Mouse (Mus musculus): ENCODE results near the gene Adamts14. TPM values are rescaled to one million over a fixed set of nuclear protein-coding genes. Genes with fewer than 3 reads are reported as not detected.

Adamts14 gene
- polyA plus RNA-seq, 1 experiment from 2014 or later, result 0.31 TPM

- ATAC-seq (ENCODE audit: low FRiP score) (no peak), DNase-seq (ENCODE audit: low spot score, missing footprints) (no peak)
- no peak overlapping the region for H3K9ac ChIP-seq (ENCODE audit: low read length)
- H3K27me3 ChIP-seq (ENCODE audit: control insufficient read depth, insufficient read depth, low read length), result no peaks in the 10 kb centered on the region
- no peak overlapping the region for H3K4me3 ChIP-seq (ENCODE audit: low read depth, low read length)
- H3K4me1 ChIP-seq (ENCODE audit: control insufficient read depth, insufficient read depth, low read length), result no peaks in the 10 kb centered on the region
- 81% methylated on average over 3 of the region's 3 CpGs for WGBS
- H3K27ac ChIP-seq (ENCODE audit: low read depth, low read length), result no peak overlapping the region
- no peaks in the 10 kb centered on the region for H3K36me3 ChIP-seq (ENCODE audit: control insufficient read depth, insufficient read depth, low read length)
- H3K9me3 ChIP-seq (ENCODE audit: control insufficient read depth, low read length), result no peaks in the 10 kb centered on the region
- H3K4me2 ChIP-seq, result no peak overlapping the region
These were observed 117.6 kb downstream of the Adamts14 start for GRCm38 (mm10) chr10:61155611-61156010.

GRCm38 (mm10) chr10:61152131-61152530 is 121.1 kb downstream of the Adamts14 start:
- no peaks in the 10 kb centered on the region for H3K4me1 ChIP-seq (ENCODE audit: control insufficient read depth, insufficient read depth, low read length)
- no peaks in the 10 kb centered on the region for H3K9me3 ChIP-seq (ENCODE audit: control insufficient read depth, low read length)
- DNase-seq (ENCODE audit: low spot score, missing footprints) (no peak), ATAC-seq (ENCODE audit: low FRiP score) (no peak)
- H3K27me3 ChIP-seq (ENCODE audit: control insufficient read depth, insufficient read depth, low read length), result no peaks in the 10 kb centered on the region
- H3K4me3 ChIP-seq (ENCODE audit: low read depth, low read length), result no peak overlapping the region
- H3K27ac ChIP-seq (ENCODE audit: low read depth, low read length), result no peak overlapping the region
- H3K36me3 ChIP-seq (ENCODE audit: control insufficient read depth, insufficient read depth, low read length), result no peaks in the 10 kb centered on the region
- H3K9ac ChIP-seq (ENCODE audit: low read length), result no peak overlapping the region
- H3K4me2 ChIP-seq, result no peak overlapping the region

DNA sequence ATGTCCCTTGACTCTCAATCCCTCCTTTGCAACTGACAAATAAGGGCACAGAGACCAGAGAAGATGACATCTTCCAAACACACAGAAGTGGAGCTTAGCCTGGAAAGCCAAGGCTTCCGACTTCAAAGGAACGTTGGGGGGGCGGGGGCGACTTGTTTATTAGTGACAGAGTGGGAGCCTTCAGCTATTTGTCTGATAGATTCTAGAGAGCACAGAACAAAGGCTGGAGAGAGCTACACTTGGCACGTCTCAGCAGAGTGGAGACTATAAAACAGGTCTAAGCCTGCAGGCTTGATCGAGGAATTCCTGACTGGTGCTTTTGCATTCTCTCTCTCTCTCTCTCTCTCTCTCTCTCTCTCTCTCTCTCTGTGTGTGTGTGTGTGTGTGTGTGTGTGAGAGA is 122.6 kb downstream of the Adamts14 start:
- Histone ChIP-seq H3K36me3 (ENCODE audit: control insufficient read depth, insufficient read depth, low read length) (no peaks in the 10 kb centered on the region), H3K9me3 (ENCODE audit: control insufficient read depth, low read length) (no peaks in the 10 kb centered on the region), H3K27ac (ENCODE audit: low read depth, low read length) (no peak overlapping the region), H3K27me3 (ENCODE audit: control insufficient read depth, insufficient read depth, low read length) (no peaks in the 10 kb centered on the region), H3K9ac (ENCODE audit: low read length) (no peak overlapping the region), H3K4me1 (ENCODE audit: control insufficient read depth, insufficient read depth, low read length) (peaks cover 2% of the 10 kb centered on the region), H3K4me2 (no peak overlapping the region), H3K4me3 (ENCODE audit: low read depth, low read length) (no peak overlapping the region)
- 62% methylated on average over 6 of the region's 6 CpGs for WGBS
- ATAC-seq (ENCODE audit: low FRiP score) (no peak), DNase-seq (ENCODE audit: low spot score, missing footprints) (peak; percentile 49)

GRCm38 (mm10) chr10:61149476-61149875 is 123.8 kb downstream of the Adamts14 start:
- Histone ChIP-seq H3K4me1 (ENCODE audit: control insufficient read depth, insufficient read depth, low read length) (peaks cover 5% of the 10 kb centered on the region), H3K9me3 (ENCODE audit: control insufficient read depth, low read length) (no peaks in the 10 kb centered on the region), H3K9ac (ENCODE audit: low read length) (no peak overlapping the region), H3K4me3 (ENCODE audit: low read depth, low read length) (no peak overlapping the region), H3K27ac (ENCODE audit: low read depth, low read length) (no peak overlapping the region), H3K27me3 (ENCODE audit: control insufficient read depth, insufficient read depth, low read length) (no peaks in the 10 kb centered on the region), H3K4me2 (no peak overlapping the region), H3K36me3 (ENCODE audit: control insufficient read depth, insufficient read depth, low read length) (no peaks in the 10 kb centered on the region)
- 83% methylated on average over 3 of the region's 3 CpGs for WGBS
- ATAC-seq (ENCODE audit: low FRiP score) (no peak), DNase-seq (ENCODE audit: low spot score, missing footprints) (no peak)

DNA sequence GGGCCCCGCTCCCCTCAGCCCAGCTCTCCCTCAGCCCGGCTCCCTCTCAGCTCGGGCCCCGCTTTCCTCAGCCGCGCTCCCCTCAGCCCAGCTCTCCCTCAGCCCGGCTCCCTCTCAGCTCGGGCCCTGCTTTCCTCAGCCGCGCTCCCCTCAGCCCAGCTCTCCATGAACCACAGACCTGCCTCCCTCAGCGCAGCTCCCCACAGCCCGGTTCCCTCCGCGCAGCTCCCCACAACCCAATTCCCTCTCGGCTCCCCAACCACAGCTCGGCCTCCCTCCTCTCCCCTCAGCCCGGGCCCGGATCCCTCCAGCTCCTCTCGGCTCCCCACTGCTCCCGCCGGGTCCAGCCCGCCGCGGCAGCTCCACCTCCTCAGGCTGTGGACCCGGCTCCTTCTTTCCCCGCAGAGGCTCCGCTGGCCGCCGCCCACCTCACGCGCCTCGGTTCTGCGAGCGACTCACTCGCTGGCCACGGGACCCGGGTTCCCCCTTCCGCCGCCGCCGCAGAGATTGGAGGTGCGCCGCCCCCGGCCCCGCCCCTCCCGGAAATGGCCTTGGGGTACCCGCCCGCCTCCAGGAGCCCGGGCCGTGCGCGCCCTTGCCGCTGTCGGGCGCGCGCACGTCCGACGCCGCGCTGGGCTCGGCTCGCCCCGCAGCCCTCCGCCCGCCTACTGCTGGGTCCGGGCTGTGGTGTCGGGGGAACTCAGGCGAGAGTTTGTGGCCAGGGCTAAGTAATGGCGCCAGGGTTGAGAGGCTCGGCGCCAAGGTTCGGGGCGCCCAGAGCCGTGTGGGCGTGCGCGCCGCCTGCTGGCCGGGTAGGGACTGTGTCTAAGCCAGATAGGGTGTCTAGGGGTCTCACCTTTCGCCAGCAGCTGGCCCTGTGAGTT is 125.8 kb downstream of the Adamts14 start, which contains the start of gene Sgpl1:
TSS of gene Sgpl1 (minus strand) at position 547 of the 884 bp plus-strand sequence.
- H3K4me1 ChIP-seq (ENCODE audit: control insufficient read depth, insufficient read depth, low read length), result peaks cover 5% of the 10 kb centered on the region
- H3K27me3 ChIP-seq (ENCODE audit: control insufficient read depth, insufficient read depth, low read length), result no peaks in the 10 kb centered on the region
- no peaks in the 10 kb centered on the region for H3K36me3 ChIP-seq (ENCODE audit: control insufficient read depth, insufficient read depth, low read length)
- peak within 1 kb of the TSS; percentile 78 for H3K27ac ChIP-seq (ENCODE audit: low read depth, low read length)
- peak within 1 kb of the TSS; percentile 81 for H3K4me2 ChIP-seq
- peak within 1 kb of the TSS; percentile 73 for H3K4me3 ChIP-seq (ENCODE audit: low read depth, low read length)
- no peaks in the 10 kb centered on the region for H3K9me3 ChIP-seq (ENCODE audit: control insufficient read depth, low read length)
- H3K9ac ChIP-seq (ENCODE audit: low read length), result peak within 1 kb of the TSS; percentile 79
- WGBS, result under 1% methylated on average over 82 of the region's 82 CpGs
- ATAC-seq (ENCODE audit: low FRiP score) (peak; percentile 87), DNase-seq (ENCODE audit: low spot score, missing footprints) (peak; percentile 99)

Other genes starting within 250 kb of the Adamts14 start
- gene Pcbd1, start 184.1 kb downstream of the Adamts14 start, polyA plus RNA-seq (2014; fragmentation: Nextera tagmentation; extraction: Ambion mirVana), result 29.9 and 31.0 TPM in 2 replicates
- 78.0 and 80.7 TPM in 2 replicates for gene Sgpl1, start 125.7 kb downstream of the Adamts14 start, polyA plus RNA-seq (2014; fragmentation: Nextera tagmentation; extraction: Ambion mirVana)
- not detected in 2 replicates for gene Tbata, start 101.5 kb downstream of the Adamts14 start, polyA plus RNA-seq (2014; fragmentation: Nextera tagmentation; extraction: Ambion mirVana)
- 0.07 TPM in 1 of 2 replicates, not detected in the other for gene Prf1, start 24.4 kb upstream of the Adamts14 start, polyA plus RNA-seq (2014; fragmentation: Nextera tagmentation; extraction: Ambion mirVana)
- gene Pald1, start 110.1 kb upstream of the Adamts14 start, polyA plus RNA-seq (2014; fragmentation: Nextera tagmentation; extraction: Ambion mirVana), result 15.3 and 17.3 TPM in 2 replicates
- 0.10 TPM in 1 of 2 replicates, not detected in the other for gene Nodal, start 144.5 kb upstream of the Adamts14 start, polyA plus RNA-seq (2014; fragmentation: Nextera tagmentation; extraction: Ambion mirVana)
- gene Eif4ebp2, start 179.2 kb upstream of the Adamts14 start, polyA plus RNA-seq (2014; fragmentation: Nextera tagmentation; extraction: Ambion mirVana), result 30.4 and 32.6 TPM in 2 replicates
- gene Lrrc20, start 202.4 kb upstream of the Adamts14 start, polyA plus RNA-seq (2014; fragmentation: Nextera tagmentation; extraction: Ambion mirVana), result 9.8 and 11.3 TPM in 2 replicates